Comparison of ENCODE assay signal across 21 mouse cellular contexts in genomic region chr9:114995716-114996115, GRCm38 (mm10). TPM values are rescaled to one million over a fixed set of nuclear protein-coding genes. Genes with fewer than 3 reads are reported as not detected.
DNase-seq lines count a peak whose midpoint lies in the region; TF ChIP-seq lines count a peak whose summit lies in the region.
"Had no signal": no experiment of that assay in that cellular context is flagged by ENCODE, and none has a peak within 500 bp of the region (broad histone marks: within the 10 kb centered on the region; RNA-seq: fewer than 3 reads in every experiment).

No protein-coding gene starts in this region.

- peak; percentile 61 for DNase-seq in kidney, adult 2 months
- no peak for DNase-seq in kidney, postnatal 14 days
- DNase-seq in kidney, adult 9 months, result peak; percentile 64
- DNase-seq in kidney, postnatal 4 days, result no peak
- peak; percentile 1 for DNase-seq in right cerebral cortex, postnatal 14 days
- no peak for DNase-seq in right cerebral cortex, postnatal 10 days (ENCODE audit: low spot score in 2 of 2)
- DNase-seq: adrenal gland, adult 2 months; adrenal gland, adult 8-10 months; adrenal gland, postnatal 10 days; adrenal gland, postnatal 14 days; adrenal gland, postnatal 25 days; adrenal gland, postnatal 36 days; B cell, adult 2 months; cerebellum, adult 11 months; cerebellum, adult 11-12 months; cerebellum, adult 18-20 months had no signal

- H3K4me3 ChIP-seq in kidney, adult 2 months (ENCODE audit: insufficient read depth, low read depth, low read length), result no peak overlapping the region

- H3K36me3 ChIP-seq in kidney, adult 2 months (ENCODE audit: control insufficient read depth, insufficient read depth, low read length), result no peaks in the 10 kb centered on the region
- H3K36me3 ChIP-seq: G1E had no signal

- no peak overlapping the region for H3K27ac ChIP-seq in kidney, adult 2 months (ENCODE audit: insufficient read depth, low read depth, low read length)

- no peak for TF ChIP-seq CTCF in kidney, adult 2 months (conservative IDR thresholded peaks at IDR 0.05; ENCODE audit: insufficient read depth, insufficient read length, low read depth, low read length)

- peaks cover 14% of the 10 kb centered on the region; the same call in 1 of the 2 replicates for H3K4me1 ChIP-seq in kidney, adult 2 months (ENCODE audit: control insufficient read depth, insufficient read depth, low read length)

- 85% methylated on average over 4 of the region's 4 CpGs for WGBS in kidney, adult 2 months

- no peaks in the 10 kb centered on the region for H3K27me3 ChIP-seq in kidney, adult 2 months (replicated peaks; ENCODE audit: control insufficient read depth, insufficient read depth, low read length)
- H3K27me3 ChIP-seq: CH12.LX, Patski had no signal

- TF ChIP-seq POLR2A in kidney, adult 2 months (IDR thresholded peaks at IDR 0.05; ENCODE audit: low read depth, low read length), result no peak

RNA-seq across cellular contexts. Expression of gene Rps27rt, which starts 13.2 kb away (rescaled TPM):
- 24.4 and 49.4 TPM in 2 replicates for polyA plus RNA-seq in kidney, adult 2 months (2012; rRNA removed)

RNA-seq across cellular contexts. Expression of gene Osbpl10, which starts 17.3 kb away (rescaled TPM):
- polyA plus RNA-seq in kidney, adult 2 months (2012; rRNA removed), result 7.0 and 7.3 TPM in 2 replicates
- polyA plus RNA-seq: activated CD4-positive, CD25-positive, alpha-beta regulatory T cell, adult 4 months; CD4-positive, CD25-positive, alpha-beta regulatory T cell, adult 4 months; G1E had no signal

Comparison
In these comparisons a context has a peak if more than half of its experiments do, and no peak if none do; other contexts are left out.
1. DNase-seq: peak in kidney, adult 2 months (single experiment), kidney, adult 9 months (single experiment) and right cerebral cortex, postnatal 14 days (single experiment); none in kidney, postnatal 14 days (single experiment), kidney, postnatal 4 days (0 of 2) and right cerebral cortex, postnatal 10 days (0 of 2).